Mouse (Mus musculus) left cerebral cortex, postnatal 25 days (tissue): ENCODE data around the gene Tpi1. TPM values are rescaled to one million over a fixed set of nuclear protein-coding genes. Genes with fewer than 3 reads are reported as not detected.
"Not testable (repeated sequence)": the region's sequence is repeated elsewhere in the genome, so short reads cannot be mapped to it uniquely, and the experiment has no call there.

Experiments
- DNase-seq, 2 experiments: peaks; one replicate each; pipeline ENCODE4 v3.0.0; 2022; ENCODE audit warnings: low spot score in 2 of 2, mixed read lengths in 1 of 2
- intact Hi-C: fragments of 180-260 bp; cut with DNase I; formaldehyde crosslinking; loops from one replicate; pipeline ENCODE4 v1.15.1; 2025
- total RNA-seq, 2 experiments: library from RNA; stranded (reverse); gene quantifications; 2 replicates each; pipeline ENCODE4 v1.2.3; 2021

Gene Tpi1
- total RNA-seq, 2 experiments from 2014 or later = 739 to 808 TPM

- intact Hi-C loops = no loop called here
- DNase-seq = no peak
These were observed 2.8 kb downstream of the Tpi1 start for GRCm38 (mm10) chr6:124811403-124811665.

GRCm38 (mm10) chr6:124810566-124811402, 3.3 kb downstream of the Tpi1 start:
- intact Hi-C loops, DNase-seq: not testable (repeated sequence)

DNA sequence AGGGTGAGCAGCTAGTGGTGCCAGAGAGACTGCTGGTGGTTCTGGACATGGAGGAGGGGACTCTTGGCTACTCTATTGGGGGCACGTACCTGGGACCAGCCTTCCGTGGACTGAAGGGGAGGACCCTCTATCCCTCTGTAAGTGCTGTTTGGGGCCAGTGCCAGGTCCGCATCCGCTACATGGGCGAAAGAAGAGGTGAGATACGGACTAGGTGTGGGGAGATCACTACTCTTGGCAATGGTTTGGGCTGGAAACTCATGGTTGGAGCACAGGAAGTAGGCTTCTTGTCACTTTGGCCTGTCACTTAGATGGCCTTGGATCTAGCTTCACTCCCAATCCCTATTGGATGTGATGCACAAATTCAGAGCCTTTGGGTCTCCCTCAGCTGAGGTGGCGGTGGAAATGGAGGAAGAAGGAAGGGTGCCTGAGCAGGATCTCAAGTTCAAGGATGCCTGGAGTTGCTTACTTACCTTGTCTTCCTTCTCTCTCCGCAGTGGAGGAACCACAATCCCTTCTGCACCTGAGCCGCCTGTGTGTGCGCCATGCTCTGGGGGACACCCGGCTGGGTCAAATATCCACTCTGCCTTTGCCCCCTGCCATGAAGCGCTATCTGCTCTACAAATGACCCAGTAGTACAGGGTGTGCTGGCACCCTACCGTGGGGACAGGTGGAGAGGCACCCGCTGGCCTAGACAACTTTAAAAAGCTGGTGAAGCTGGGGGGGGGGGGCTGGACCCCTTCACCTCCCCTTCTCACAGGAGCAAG, 4.1 kb downstream of the Tpi1 start:
- DNase-seq = no peak
- intact Hi-C loops = loop anchor here (1.0 kb wide), 1 partner anchor 41 kb away; the partner anchor contains the start of gene Eno2

DNA sequence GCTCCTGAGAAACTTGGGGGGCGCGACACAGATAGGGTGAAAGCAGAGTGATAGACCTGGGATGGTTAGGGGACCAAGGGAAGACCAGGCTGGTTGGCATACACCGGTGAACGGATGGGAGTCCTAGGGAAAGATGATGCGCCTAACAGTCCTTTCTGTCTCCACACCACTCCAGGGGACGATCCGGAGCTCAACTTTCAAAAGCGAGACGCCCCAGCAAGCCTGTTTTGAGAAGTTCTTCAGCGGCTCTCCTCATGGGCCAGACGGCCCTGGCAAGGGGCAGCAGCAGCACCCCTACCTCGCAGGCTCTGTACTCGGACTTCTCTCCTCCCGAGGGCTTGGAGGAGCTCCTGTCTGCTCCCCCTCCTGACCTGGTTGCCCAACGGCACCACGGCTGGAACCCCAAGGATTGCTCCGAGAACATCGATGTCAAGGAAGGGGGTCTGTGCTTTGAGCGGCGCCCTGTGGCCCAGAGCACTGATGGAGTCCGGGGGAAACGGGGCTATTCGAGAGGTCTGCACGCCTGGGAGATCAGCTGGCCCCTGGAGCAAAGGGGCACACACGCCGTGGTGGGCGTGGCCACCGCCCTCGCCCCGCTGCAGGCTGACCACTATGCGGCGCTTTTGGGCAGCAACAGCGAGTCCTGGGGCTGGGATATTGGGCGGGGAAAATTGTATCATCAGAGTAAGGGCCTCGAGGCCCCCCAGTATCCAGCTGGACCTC, 4.9 kb downstream of the Tpi1 start:
- DNase-seq = peak; percentile 65 to 67
- intact Hi-C loops = loop anchor here (1.0 kb wide), 1 partner anchor 40 kb away; the partner anchor contains the start of gene Eno2

GRCm38 (mm10) chr6:124808358-124809012, 5.6 kb downstream of the Tpi1 start, which contains the start of gene Spsb2:
Gene Spsb2 (plus strand): TSS chr6:124808661.
- peak; percentile 37 to 50 for DNase-seq
- intact Hi-C loops = loop anchor here (1.0 kb wide), 1 partner anchor 39 kb away; the partner anchor contains the start of gene Eno2

- intact Hi-C loops = no loop called here
- no peak for DNase-seq
These were observed 6.1 kb downstream of the Tpi1 start for GRCm38 (mm10) chr6:124807986-124808357.

DNA sequence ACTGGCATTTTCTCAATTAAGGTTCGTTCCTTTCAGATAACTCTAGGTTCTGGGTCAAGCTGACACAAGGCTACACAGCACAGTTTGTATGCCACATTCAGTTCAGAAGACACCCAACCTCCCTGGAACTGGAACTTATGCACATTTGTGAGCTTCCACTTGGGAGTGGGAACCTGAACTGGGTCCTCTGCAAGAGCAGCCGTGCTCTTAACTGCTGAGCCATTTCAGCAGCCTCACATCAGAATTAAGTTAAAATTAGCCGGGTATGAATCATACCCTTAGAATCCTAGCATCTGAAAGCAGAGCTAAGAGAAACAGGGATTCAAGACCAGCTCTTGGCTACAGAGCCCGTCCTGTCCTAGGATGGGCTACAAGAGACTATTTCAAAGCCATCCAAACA, 6.7 kb downstream of the Tpi1 start:
- DNase-seq = peak in 1 of 2 experiments; percentile 79
- intact Hi-C loops = no loop called here

- intact Hi-C loops = no loop called here
- no peak for DNase-seq
These were observed 7.5 kb downstream of the Tpi1 start for GRCm38 (mm10) chr6:124806446-124807140.

- intact Hi-C loops = loop anchor here (2.0 kb wide), 2 partner anchors 37 to 65 kb away; partner anchors contain the start of genes Eno2 and Grcc10
- DNase-seq = peak; percentile 94 to 98
These were observed 8.5 kb downstream of the Tpi1 start for GRCm38 (mm10) chr6:124805341-124806321.

DNA sequence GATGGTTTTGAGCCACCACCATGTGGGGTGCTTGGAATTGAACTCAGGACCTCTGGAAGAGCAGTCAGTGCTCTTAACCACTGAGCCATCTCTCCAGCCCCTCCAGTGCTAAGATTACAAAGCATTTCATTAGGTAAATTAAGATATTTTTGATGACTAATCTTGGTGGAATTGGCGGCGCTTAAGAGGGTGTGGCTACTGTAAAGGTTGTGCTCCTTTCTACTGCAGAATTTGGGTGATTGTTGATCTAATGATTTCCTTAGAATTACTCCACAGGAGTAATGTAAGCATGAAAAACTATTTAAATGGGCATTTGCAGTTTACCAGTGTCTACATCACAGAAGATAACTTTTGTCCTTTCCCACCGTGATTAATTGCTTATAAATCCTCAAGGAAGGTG, 9.8 kb downstream of the Tpi1 start:
- DNase-seq = no peak
- intact Hi-C loops = loop anchor here (2.0 kb wide), 2 partner anchors 36 to 64 kb away; partner anchors contain the start of genes Eno2 and Grcc10

- DNase-seq = not testable (repeated sequence)
- intact Hi-C loops = loop anchor here (2.0 kb wide), 2 partner anchors 35 to 63 kb away; partner anchors contain the start of genes Eno2 and Grcc10
These were observed 10.4 kb downstream of the Tpi1 start for GRCm38 (mm10) chr6:124803691-124804090.

- intact Hi-C loops = no loop called here
- DNase-seq = no peak
These were observed 11.0 kb downstream of the Tpi1 start for GRCm38 (mm10) chr6:124803061-124803460.

GRCm38 (mm10) chr6:124802400-124802799, 11.7 kb downstream of the Tpi1 start:
- intact Hi-C loops = not testable (repeated sequence)

GRCm38 (mm10) chr6:124796200-124796599, 17.9 kb downstream of the Tpi1 start:
- no peak for DNase-seq
- intact Hi-C loops = no loop called here

More at GRCm38 (mm10) chr6:124802400-124802799, 11.7 kb downstream of the Tpi1 start:
- not testable (repeated sequence) for DNase-seq

DNA sequence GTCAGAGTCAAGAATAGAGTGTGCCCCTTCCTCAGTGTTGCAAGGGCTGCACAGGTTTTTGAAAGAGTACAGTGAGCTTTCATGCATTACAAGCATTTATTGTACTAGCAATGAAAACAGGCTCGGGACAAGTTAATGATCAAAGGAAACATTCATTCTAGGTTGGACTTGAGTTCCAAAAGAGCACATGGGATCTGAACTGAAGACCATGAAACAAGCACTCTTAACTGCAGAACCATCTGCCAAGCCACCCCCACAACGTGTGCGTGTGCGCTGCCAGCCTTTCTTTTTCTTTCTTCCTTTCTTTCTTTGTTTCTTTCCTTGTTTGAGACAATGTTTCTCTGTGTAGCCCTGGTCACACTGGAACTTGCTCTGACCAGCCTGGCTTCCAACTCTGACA, 18.3 kb downstream of the Tpi1 start:
- intact Hi-C loops = no loop called here
- no peak for DNase-seq

GRCm38 (mm10) chr6:124791911-124792310, 22.2 kb downstream of the Tpi1 start:
- intact Hi-C loops = no loop called here
- no peak for DNase-seq

DNA sequence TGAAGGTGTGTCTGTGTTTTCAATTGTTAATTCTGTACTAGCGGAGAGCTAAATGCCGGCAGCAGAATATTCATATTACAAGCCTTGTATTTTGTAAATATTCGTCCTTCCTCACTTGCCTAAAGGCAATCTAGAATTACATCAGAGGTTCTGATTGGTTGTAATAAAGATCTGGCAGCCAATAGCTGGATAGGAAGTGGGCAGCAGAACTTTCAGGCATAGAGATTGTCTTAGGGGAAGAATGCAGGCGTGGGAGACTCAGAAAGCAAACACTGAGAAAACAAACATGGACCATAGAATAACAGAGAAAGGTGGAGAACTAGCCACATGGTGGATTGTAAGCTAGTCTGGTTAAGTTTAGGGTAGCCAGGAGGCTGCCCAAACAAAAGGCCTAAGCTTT, 24.0 kb downstream of the Tpi1 start:
- no peak for DNase-seq
- intact Hi-C loops = no loop called here

- no peak for DNase-seq
- intact Hi-C loops = no loop called here
These were observed 24.6 kb downstream of the Tpi1 start for GRCm38 (mm10) chr6:124789519-124789918.
